Mouse (Mus musculus) stomach, postnatal 0 days (tissue): Measurements from ENCODE around the gene Cdkl5.

Experiments used
- CTCF ChIP-seq: IDR thresholded peaks from 2 replicates; pipeline ENCODE4 v1.5.1; 2016; ENCODE audit warnings: antibody characterized with exemption, low read depth, mild to moderate bottlenecking, moderate library complexity
- EP300 ChIP-seq: optimal IDR thresholded peaks from 2 replicates; pipeline ENCODE3; 2016; ENCODE audit warnings: antibody characterized with exemption

DNA sequence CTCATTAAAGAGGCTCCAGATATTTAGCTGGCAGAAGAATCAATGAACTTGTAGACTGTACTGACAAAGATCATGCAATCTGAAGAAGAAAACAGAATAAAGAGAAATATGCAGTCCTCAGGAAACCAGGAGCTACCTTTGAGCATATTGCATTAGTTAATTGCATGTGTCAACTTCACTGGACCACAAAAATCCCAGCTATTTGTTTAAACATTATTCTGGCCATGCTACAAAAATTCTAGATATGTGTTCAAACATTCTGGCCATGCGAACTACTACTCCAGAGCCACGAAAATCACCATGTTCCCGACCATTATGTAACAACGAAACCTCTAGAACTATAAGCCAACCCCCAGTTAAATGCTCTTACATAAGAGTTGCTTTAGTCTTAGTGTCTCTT, 49.8 kb downstream of the Cdkl5 start:
- TF ChIP-seq CTCF (no peak), EP300 (no peak)
